Mouse (Mus musculus) small intestine, adult 2 months (tissue): ENCODE results near the gene Dgkg. TPM values are rescaled to one million over a fixed set of nuclear protein-coding genes. Genes with fewer than 3 reads are reported as not detected.

Source experiments
- H3K27ac ChIP-seq: fragments of 200-500 bp; 2 replicates; pipeline ENCODE4 v1.5.1; 2012; ENCODE audit warnings: low read depth, low read length, control low read depth, inconsistent platforms; ENCODE audit not compliant: insufficient read depth
- H3K27me3 ChIP-seq: fragments of 200-500 bp; 2 replicates; pipeline ENCODE4 v1.6.1; 2012; ENCODE audit warnings: mild to moderate bottlenecking, moderate library complexity, low read length, inconsistent platforms; ENCODE audit not compliant: control insufficient read depth, insufficient read depth
- H3K36me3 ChIP-seq: fragments of 200-500 bp; 2 replicates; pipeline ENCODE4 v1.6.1; 2012; ENCODE audit warnings: mild to moderate bottlenecking, low read length, control low read depth, inconsistent platforms; ENCODE audit not compliant: control insufficient read depth, insufficient read depth
- H3K4me1 ChIP-seq: fragments of 200-500 bp; 2 replicates; pipeline ENCODE4 v1.6.1; 2012; ENCODE audit warnings: low read length, inconsistent platforms, mixed read lengths; ENCODE audit not compliant: control insufficient read depth, insufficient read depth, insufficient read length
- H3K4me3 ChIP-seq: fragments of 200-500 bp; 2 replicates; pipeline ENCODE4 v1.5.1; 2012; ENCODE audit warnings: low read depth, mild to moderate bottlenecking, control low read depth, inconsistent platforms, low read length, moderate library complexity
- CTCF ChIP-seq: fragments of 200-500 bp; IDR thresholded peaks from 2 replicates; pipeline ENCODE4 v1.5.1; 2012; ENCODE audit warnings: low read depth, mild to moderate bottlenecking, control low read depth, inconsistent platforms, low read length, moderate library complexity, mixed read lengths; ENCODE audit not compliant: insufficient replicate concordance, insufficient read length; ENCODE audit errors: extremely low read depth
- POLR2A ChIP-seq: fragments of 200-500 bp; IDR thresholded peaks from 2 replicates; pipeline ENCODE4 v1.6.1; 2012; ENCODE audit warnings: low read depth, mild to moderate bottlenecking, control low read depth, inconsistent platforms, low read length, moderate library complexity
- WGBS: fragments of 180-500 bp; shearing (Covaris S2); methylation state at CpG from one replicate; pipeline ENCODE4 v1.1.7; 2018; 5-methylcytosine and 5-hydroxymethylcytosine counted together
- polyA plus RNA-seq: library from polyadenylated mRNA; depleted of rRNA; stranded (reverse); fragments of >200 nt; gene quantifications from 2 replicates; pipeline ENCODE4 v1.2.3, GENCODE M21; 2012

Dgkg gene
- polyA plus RNA-seq, 1 experiment, result 0.51 TPM

GRCm38 (mm10) chr16:22440269-22440668, 216.8 kb downstream of the Dgkg start:
- TF ChIP-seq POLR2A (no peak), CTCF (0 out of 2 replicates have a peak, but pooled peaks have one; percentile 27)
- WGBS, result under 1% methylated on average over 18 of the region's 18 CpGs
- Histone ChIP-seq H3K4me3 (peak overlapping the region; percentile 81), H3K27ac (peak overlapping the region; percentile 17), H3K36me3 (no peaks in the 10 kb centered on the region; the same call in 1 of the 2 replicates), H3K27me3 (no peaks in the 10 kb centered on the region), H3K4me1 (peaks cover 11% of the 10 kb centered on the region)

GRCm38 (mm10) chr16:22439499-22440177, 217.4 kb downstream of the Dgkg start, which contains the start of gene Etv5:
TSS of gene Etv5 (minus strand) at chr16:22439719.
- under 1% methylated on average over 63 of the region's 63 CpGs for WGBS
- TF ChIP-seq POLR2A (peak; percentile 74; the same call in 1 of the 2 replicates), CTCF (no peak)
- H3K27ac ChIP-seq, result peak within 1 kb of the TSS; percentile 17

GRCm38 (mm10) chr16:22438441-22439373, 218.3 kb downstream of the Dgkg start:
- Histone ChIP-seq H3K27ac (no peak overlapping the region), H3K27me3 (no peaks in the 10 kb centered on the region), H3K4me3 (peak overlapping the region; percentile 93), H3K4me1 (peaks cover 11% of the 10 kb centered on the region), H3K36me3 (no peaks in the 10 kb centered on the region; the same call in 1 of the 2 replicates)
- no peak for TF ChIP-seq CTCF
- TF ChIP-seq POLR2A, result no peak
- under 1% methylated on average over 59 of the region's 59 CpGs for WGBS

More at GRCm38 (mm10) chr16:22439499-22440177, 217.4 kb downstream of the Dgkg start, which contains the start of gene Etv5:
- Histone ChIP-seq H3K4me1 (peaks cover 11% of the 10 kb centered on the region), H3K36me3 (no peaks in the 10 kb centered on the region; the same call in 1 of the 2 replicates), H3K27me3 (no peaks in the 10 kb centered on the region), H3K4me3 (peak within 1 kb of the TSS; percentile 93)

- Histone ChIP-seq H3K36me3 (no peaks in the 10 kb centered on the region; the same call in 1 of the 2 replicates), H3K4me1 (peaks cover 11% of the 10 kb centered on the region), H3K4me3 (no peak overlapping the region), H3K27ac (no peak overlapping the region), H3K27me3 (no peaks in the 10 kb centered on the region)
- TF ChIP-seq CTCF (no peak), POLR2A (no peak)
- 34% methylated on average over 6 of the region's 6 CpGs for WGBS
These were observed 220.9 kb downstream of the Dgkg start for GRCm38 (mm10) chr16:22436106-22436505.

GRCm38 (mm10) chr16:22434530-22434929, 222.5 kb downstream of the Dgkg start:
- no peak for TF ChIP-seq CTCF
- no peak for TF ChIP-seq POLR2A

GRCm38 (mm10) chr16:22433944-22434343, 223.1 kb downstream of the Dgkg start:
- Histone ChIP-seq H3K27ac (no peak overlapping the region), H3K27me3 (no peaks in the 10 kb centered on the region), H3K36me3 (no peaks in the 10 kb centered on the region; the same call in 1 of the 2 replicates), H3K4me3 (no peak overlapping the region), H3K4me1 (peaks cover 3% of the 10 kb centered on the region; the same call in 1 of the 2 replicates)
- TF ChIP-seq POLR2A (no peak), CTCF (no peak)
- 60% methylated on average over 12 of the region's 12 CpGs for WGBS

More at GRCm38 (mm10) chr16:22434530-22434929, 222.5 kb downstream of the Dgkg start:
- Histone ChIP-seq H3K4me1 (peaks cover 3% of the 10 kb centered on the region; the same call in 1 of the 2 replicates), H3K27me3 (no peaks in the 10 kb centered on the region), H3K36me3 (no peaks in the 10 kb centered on the region; the same call in 1 of the 2 replicates), H3K27ac (no peak overlapping the region), H3K4me3 (no peak overlapping the region)
- 91% methylated on average over 5 of the region's 5 CpGs for WGBS
